Mouse (Mus musculus) kidney, adult 2 months (tissue): ENCODE data around the gene 1110008P14Rik. TPM values are rescaled to one million over a fixed set of nuclear protein-coding genes. Genes with fewer than 3 reads are reported as not detected.

Source experiments
- DNase-seq: peaks from one replicate; pipeline ENCODE4 v3.0.0; 2021
- H3K27ac ChIP-seq: fragments of 200-500 bp; 2 replicates; pipeline ENCODE4 v1.5.1; 2012; ENCODE audit warnings: low read depth, low read length, control low read depth, inconsistent platforms; ENCODE audit not compliant: insufficient read depth
- H3K27me3 ChIP-seq: fragments of 200-500 bp; replicated peaks from 2 replicates; pipeline ENCODE4 v1.6.1; 2012; ENCODE audit warnings: mild to moderate bottlenecking, moderate library complexity, low read length, inconsistent platforms; ENCODE audit not compliant: control insufficient read depth, insufficient read depth
- H3K36me3 ChIP-seq: fragments of 200-500 bp; 2 replicates; pipeline ENCODE4 v1.6.1; 2012; ENCODE audit warnings: mild to moderate bottlenecking, moderate library complexity, low read length, inconsistent platforms; ENCODE audit not compliant: control insufficient read depth, insufficient read depth
- H3K4me1 ChIP-seq: fragments of 200-500 bp; 2 replicates; pipeline ENCODE4 v1.6.1; 2011; ENCODE audit warnings: low read length; ENCODE audit not compliant: control insufficient read depth, insufficient read depth
- H3K4me3 ChIP-seq: fragments of 200-500 bp; 2 replicates; pipeline ENCODE4 v1.5.1; 2011; ENCODE audit warnings: mild to moderate bottlenecking, low read depth, low read length, control low read depth; ENCODE audit not compliant: insufficient read depth
- CTCF ChIP-seq: fragments of 200-500 bp; conservative IDR thresholded peaks from 2 replicates; pipeline ENCODE4 v1.5.1; 2011; ENCODE audit warnings: low read depth, mild to moderate bottlenecking, control low read depth, low read length, moderate library complexity, mixed read lengths; ENCODE audit not compliant: insufficient read depth, insufficient read length
- POLR2A ChIP-seq: fragments of 200-500 bp; IDR thresholded peaks from one replicate; pipeline ENCODE4 v1.6.1; 2011; ENCODE audit warnings: low read depth, low read length, control low read depth
- WGBS: fragments of 180-500 bp; shearing (Covaris S2); methylation state at CpG from one replicate; pipeline ENCODE4 v1.1.7; 2018; 5-methylcytosine and 5-hydroxymethylcytosine counted together
- polyA plus RNA-seq: library from polyadenylated mRNA; depleted of rRNA; stranded (reverse); fragments of >200 nt; gene quantifications from 2 replicates; pipeline ENCODE4 v1.2.3, GENCODE M21; 2012

The 1110008P14Rik gene
- polyA plus RNA-seq, 1 experiment = 182 TPM

GRCm38 (mm10) chr2:32349625-32350255, 32.0 kb downstream of the 1110008P14Rik start:
- no peaks in the 10 kb centered on the region for H3K36me3 ChIP-seq
- 74% methylated on average over 8 of the region's 8 CpGs for WGBS
- no peaks in the 10 kb centered on the region; the same call in 1 of the 2 replicates for H3K27me3 ChIP-seq
- TF ChIP-seq CTCF (no peak), POLR2A (no peak)
- no peak overlapping the region for H3K4me3 ChIP-seq
- no peak overlapping the region for H3K27ac ChIP-seq
- peaks cover 3% of the 10 kb centered on the region; the same call in 1 of the 2 replicates for H3K4me1 ChIP-seq
- no peak for DNase-seq

- WGBS = 86% methylated on average over 11 of the region's 11 CpGs
- no peak for TF ChIP-seq POLR2A
- TF ChIP-seq CTCF = no peak
- peaks cover under 1% of the 10 kb centered on the region; the same call in 1 of the 2 replicates for H3K4me1 ChIP-seq
- H3K27ac ChIP-seq = no peak overlapping the region
- H3K27me3 ChIP-seq = no peaks in the 10 kb centered on the region; the same call in 1 of the 2 replicates
- DNase-seq = no peak
- H3K36me3 ChIP-seq = no peaks in the 10 kb centered on the region
- no peak overlapping the region for H3K4me3 ChIP-seq
These were observed 33.4 kb downstream of the 1110008P14Rik start for GRCm38 (mm10) chr2:32348311-32348710.

DNA sequence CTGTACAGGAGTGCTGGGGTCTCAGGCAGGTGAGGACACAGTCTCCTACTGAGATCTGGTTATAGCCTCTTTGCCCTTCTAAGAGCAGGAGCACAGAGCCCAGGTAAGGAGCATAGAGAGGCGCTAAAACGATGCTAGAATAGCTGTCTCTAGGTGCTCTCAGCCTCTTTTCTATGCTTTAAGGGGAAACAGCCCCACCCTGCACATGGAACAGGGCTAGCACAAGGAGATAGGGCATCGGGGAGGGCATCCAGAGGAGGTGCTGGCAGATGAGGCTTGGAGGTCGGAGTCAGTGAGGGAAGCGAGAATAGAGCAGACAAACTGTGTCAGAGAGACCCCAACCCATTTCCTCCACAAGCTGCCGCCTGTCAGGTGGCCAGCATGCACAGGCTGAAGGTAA, 34.7 kb downstream of the 1110008P14Rik start:
- no peaks in the 10 kb centered on the region for H3K4me1 ChIP-seq
- TF ChIP-seq POLR2A = no peak
- no peak for TF ChIP-seq CTCF
- no peak overlapping the region for H3K4me3 ChIP-seq
- no peaks in the 10 kb centered on the region for H3K27me3 ChIP-seq
- DNase-seq = no peak
- H3K27ac ChIP-seq = no peak overlapping the region
- WGBS = 83% methylated on average over 6 of the region's 6 CpGs
- no peaks in the 10 kb centered on the region for H3K36me3 ChIP-seq

DNA sequence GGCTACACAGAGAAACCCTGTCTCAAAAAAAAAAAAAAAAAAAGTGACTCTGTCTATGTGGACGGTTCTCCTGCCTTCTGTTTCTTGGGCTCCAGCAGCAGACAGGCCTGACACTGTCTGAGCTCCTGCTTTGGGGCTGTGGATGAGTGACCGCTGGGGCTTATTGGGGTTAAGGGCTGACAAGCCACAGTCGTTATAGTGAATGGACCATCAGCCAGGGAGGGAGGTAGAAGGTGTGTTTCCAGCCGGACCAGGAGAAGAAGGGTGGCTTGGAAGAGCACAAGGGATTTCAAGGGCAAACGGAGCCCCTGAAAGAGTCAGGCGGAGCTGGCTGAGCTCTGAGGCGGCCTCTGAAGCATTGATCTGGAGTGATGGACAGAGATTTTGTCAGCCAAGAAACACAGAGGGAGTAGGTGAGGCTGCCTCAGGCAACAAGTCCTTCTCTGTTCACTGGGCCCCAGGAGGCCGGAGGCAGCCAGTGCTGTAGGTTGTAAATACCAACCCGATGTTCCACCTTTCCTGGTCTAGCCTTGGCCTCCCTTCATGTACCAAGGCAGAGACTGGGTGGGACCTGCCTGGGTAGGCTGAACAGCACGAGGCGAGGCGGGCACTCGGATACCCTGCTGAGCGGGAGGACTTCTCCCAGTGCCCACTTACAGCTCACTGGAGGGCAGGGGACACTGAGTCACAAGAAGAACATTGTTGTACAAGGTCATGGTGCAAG, 37.0 kb downstream of the 1110008P14Rik start:
- Histone ChIP-seq H3K4me3 (no peak overlapping the region), H3K27ac (no peak overlapping the region), H3K4me1 (no peaks in the 10 kb centered on the region), H3K27me3 (no peaks in the 10 kb centered on the region), H3K36me3 (no peaks in the 10 kb centered on the region)
- TF ChIP-seq POLR2A = no peak
- TF ChIP-seq CTCF = no peak
- DNase-seq = no peak
- WGBS = 77% methylated on average over 14 of the region's 14 CpGs

DNA sequence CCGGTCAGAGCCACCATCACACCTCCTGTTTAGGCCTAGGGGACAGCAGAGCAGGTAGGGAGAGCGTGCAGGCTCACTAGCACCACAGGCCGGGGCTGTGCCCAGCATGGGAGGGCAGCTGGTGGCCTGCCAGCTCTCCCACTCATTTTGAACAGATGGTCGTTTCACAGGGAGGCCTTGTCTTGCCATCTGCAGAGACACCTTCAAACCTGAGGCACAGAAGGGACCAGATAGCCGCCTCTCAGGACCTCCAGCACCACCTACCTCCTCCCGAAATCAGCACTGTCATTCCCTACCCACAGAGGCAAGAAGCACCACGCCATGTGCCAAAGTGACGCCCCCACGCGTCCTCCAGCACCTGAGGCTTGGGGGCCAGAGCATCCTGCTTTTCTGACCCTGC, 37.7 kb downstream of the 1110008P14Rik start:
- WGBS = 87% methylated on average over 10 of the region's 10 CpGs
- Histone ChIP-seq H3K27me3 (no peaks in the 10 kb centered on the region), H3K36me3 (no peaks in the 10 kb centered on the region), H3K4me3 (no peak overlapping the region), H3K27ac (no peak overlapping the region), H3K4me1 (no peaks in the 10 kb centered on the region)
- TF ChIP-seq POLR2A (no peak), CTCF (no peak)
- no peak for DNase-seq

GRCm38 (mm10) chr2:32343351-32343671, 38.4 kb downstream of the 1110008P14Rik start:
- TF ChIP-seq CTCF = no peak
- TF ChIP-seq POLR2A = no peak

GRCm38 (mm10) chr2:32342539-32343350, 39.0 kb downstream of the 1110008P14Rik start:
- 82% methylated on average over 6 of the region's 6 CpGs for WGBS
- TF ChIP-seq POLR2A = no peak
- TF ChIP-seq CTCF = no peak
- H3K4me1 ChIP-seq = no peaks in the 10 kb centered on the region
- H3K36me3 ChIP-seq = no peaks in the 10 kb centered on the region
- no peak for DNase-seq
- no peaks in the 10 kb centered on the region for H3K27me3 ChIP-seq
- H3K27ac ChIP-seq = no peak overlapping the region
- no peak overlapping the region for H3K4me3 ChIP-seq

More at GRCm38 (mm10) chr2:32343351-32343671, 38.4 kb downstream of the 1110008P14Rik start:
- H3K4me3 ChIP-seq = no peak overlapping the region
- no peaks in the 10 kb centered on the region for H3K4me1 ChIP-seq
- 96% methylated on average over 2 of the region's 2 CpGs for WGBS
- H3K27ac ChIP-seq = no peak overlapping the region
- no peak for DNase-seq
- H3K36me3 ChIP-seq = no peaks in the 10 kb centered on the region
- no peaks in the 10 kb centered on the region for H3K27me3 ChIP-seq
